Mouse (Mus musculus): ENCODE measurements around the gene Rdh5.

Gene Rdh5

GRCm38 (mm10) chr10:128929638-128930378 lies 7.1 kb upstream of the Rdh5 start:
- in situ Hi-C loops (cut with MseI, MboI): no loop called here

- in situ Hi-C loops (cut with MseI, MboI): no loop called here
These were observed 5.7 kb upstream of the Rdh5 start for GRCm38 (mm10) chr10:128928356-128928755.

GRCm38 (mm10) chr10:128923935-128924334 lies 1.2 kb upstream of the Rdh5 start, which contains the start of gene Bloc1s1:
Gene Bloc1s1 (minus strand): TSS chr10:128924035.
- in situ Hi-C loops (cut with MseI, MboI): no loop called here

- in situ Hi-C loops (cut with MseI, MboI): no loop called here
These were observed 464 bp upstream of the Rdh5 start for GRCm38 (mm10) chr10:128923013-128923691.

- in situ Hi-C loops (cut with MseI, MboI): no loop called here
These were observed 536 bp downstream of the Rdh5 start for GRCm38 (mm10) chr10:128921883-128922821.

DNA sequence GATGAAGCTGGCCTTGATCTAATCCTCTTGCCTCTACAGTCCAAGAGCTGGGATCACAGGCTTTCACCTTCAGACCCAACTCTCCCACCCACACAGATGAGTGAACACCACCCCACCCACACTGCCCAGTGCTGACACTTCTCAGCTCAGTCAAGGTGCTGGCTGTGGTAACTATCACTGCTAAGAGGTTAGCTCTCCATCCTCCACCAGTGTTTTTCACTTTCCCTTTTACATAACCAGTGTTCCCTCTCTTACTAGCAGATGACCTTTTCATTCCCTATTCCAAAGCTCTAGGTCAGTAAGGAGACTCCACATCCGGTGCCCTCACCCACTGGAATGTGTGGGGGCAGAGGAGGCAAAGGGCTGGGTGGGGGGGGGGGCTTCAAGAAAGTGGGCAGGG lies 1.4 kb downstream of the Rdh5 start:
- in situ Hi-C loops (cut with MseI, MboI): no loop called here

DNA sequence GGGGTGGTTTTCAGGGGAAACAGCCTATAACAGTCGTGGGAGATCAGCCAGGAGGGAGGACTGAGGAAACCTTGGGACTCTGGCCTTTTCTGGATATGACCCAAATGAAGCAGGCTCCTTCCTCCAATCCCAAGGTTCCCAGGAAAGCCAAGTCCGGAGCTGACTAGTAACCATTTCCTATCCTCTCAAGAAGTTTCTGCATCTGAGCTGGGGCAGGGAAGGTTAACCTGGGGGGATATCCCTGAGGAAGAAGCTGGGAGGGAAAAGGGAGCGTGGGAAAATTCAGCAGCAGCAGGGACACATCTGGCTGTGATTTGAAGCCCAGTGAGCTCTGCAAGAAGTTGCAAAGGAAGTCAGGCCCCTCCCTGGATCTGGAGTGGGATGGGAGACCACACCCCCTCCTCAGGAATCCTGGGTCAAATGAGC lies 1.9 kb downstream of the Rdh5 start:
- in situ Hi-C loops (cut with MseI, MboI): no loop called here

- in situ Hi-C loops (cut with MseI, MboI): loop anchor here in 1 of 2 experiments (10.0 kb wide), 1 partner anchor 55 kb away; no protein-coding TSS in a partner anchor
These were observed 2.7 kb downstream of the Rdh5 start for GRCm38 (mm10) chr10:128919966-128920365.

DNA sequence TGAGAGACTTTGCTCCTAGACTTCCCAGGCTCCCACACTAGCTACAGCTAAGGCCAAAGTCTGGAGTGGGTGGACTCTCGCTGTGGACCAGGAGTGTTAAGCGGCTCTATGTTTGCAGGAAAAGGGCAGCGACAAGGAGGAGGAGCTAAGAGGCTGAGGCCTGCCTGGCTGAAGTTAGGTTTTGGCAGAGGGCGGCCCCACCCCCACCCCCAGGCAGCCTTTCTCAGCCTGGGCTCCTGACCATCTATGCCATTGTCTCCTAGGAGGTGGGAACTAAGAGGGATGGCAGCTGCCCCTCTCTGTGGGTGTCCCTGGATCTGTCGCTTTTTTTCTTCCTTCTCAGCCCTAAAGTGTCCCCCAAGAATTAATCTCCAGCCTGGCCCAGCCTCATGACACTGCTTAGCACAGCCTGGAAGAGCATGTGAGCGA lies 3.5 kb downstream of the Rdh5 start:
- in situ Hi-C loops (cut with MseI, MboI): loop anchor here in 1 of 2 experiments (10.0 kb wide), 1 partner anchor 56 kb away; no protein-coding TSS in a partner anchor

- in situ Hi-C loops (cut with MseI, MboI): loop anchor here in 1 of 2 experiments (10.0 kb wide), 1 partner anchor 57 kb away; no protein-coding TSS in a partner anchor
These were observed 4.4 kb downstream of the Rdh5 start for GRCm38 (mm10) chr10:128918246-128918645.

DNA sequence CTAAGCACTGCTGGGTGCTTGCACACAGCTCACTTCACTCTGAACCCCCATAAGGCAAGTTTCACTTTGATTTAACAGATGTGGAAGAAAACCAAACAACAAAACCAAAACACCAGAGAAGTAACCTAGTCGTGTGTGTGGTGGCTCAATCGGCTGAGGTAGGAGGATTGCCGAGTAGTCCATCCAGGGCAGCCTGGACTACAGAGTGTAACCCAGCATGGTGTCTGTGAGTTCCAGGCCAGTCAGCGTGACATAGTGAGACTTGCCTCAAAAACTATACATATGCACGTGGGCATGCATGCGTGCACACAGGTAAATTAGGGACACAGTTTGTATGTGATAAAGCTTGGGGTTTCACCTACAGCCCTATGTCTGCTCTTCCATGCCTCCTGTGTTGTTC lies 5.3 kb downstream of the Rdh5 start:
- in situ Hi-C loops (cut with MseI, MboI): loop anchor here in 1 of 2 experiments (10.0 kb wide), 1 partner anchor 57 kb away; no protein-coding TSS in a partner anchor

DNA sequence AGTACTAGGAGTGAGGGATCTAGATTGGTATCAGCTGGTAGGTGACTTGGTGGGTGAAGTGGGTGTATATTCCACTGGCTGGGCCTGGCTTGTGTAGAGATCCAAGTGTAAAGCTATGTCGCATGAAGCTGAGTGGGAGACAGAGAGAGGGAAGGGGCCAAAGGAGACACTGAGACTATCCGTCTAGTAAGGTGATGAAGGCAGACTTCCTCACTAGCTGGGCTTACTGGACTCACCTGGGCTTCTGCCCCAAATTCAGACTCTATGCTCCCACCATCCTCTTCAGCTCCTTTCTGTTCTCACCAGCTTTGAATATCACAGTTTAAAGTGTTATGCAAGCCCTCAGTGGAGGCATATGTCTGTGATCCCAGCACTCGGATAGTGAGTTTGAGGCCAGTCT lies 6.0 kb downstream of the Rdh5 start:
- in situ Hi-C loops (cut with MseI, MboI): loop anchor here in 1 of 2 experiments (10.0 kb wide), 1 partner anchor 58 kb away; no protein-coding TSS in a partner anchor

DNA sequence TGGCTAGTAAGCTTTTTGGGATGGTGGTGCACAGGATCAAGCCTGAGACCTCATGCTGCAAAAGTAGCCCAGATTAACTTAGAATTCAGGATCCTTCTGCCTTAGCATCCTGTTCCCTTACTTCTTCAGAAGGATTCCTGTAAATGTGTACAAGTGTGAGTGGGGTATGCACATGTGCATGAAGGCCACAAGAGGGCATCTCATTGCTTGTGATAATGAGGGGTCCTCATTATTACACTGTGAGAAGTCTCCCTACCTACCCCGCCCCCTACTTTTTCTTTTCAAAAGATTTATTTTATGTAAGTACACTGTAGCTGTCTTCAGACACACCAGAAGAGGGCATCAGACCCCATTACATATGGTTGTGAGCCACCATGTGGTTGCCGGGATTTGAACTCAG lies 7.1 kb downstream of the Rdh5 start:
- in situ Hi-C loops (cut with MseI, MboI): loop anchor here in 1 of 2 experiments (10.0 kb wide), 1 partner anchor 59 kb away; no protein-coding TSS in a partner anchor

GRCm38 (mm10) chr10:128913696-128914095 lies 9.0 kb downstream of the Rdh5 start:
- in situ Hi-C loops (cut with MseI, MboI): loop anchor here in 1 of 2 experiments (10.0 kb wide), 1 partner anchor 61 kb away; no protein-coding TSS in a partner anchor

- in situ Hi-C loops (cut with MseI, MboI): loop anchor here in 1 of 2 experiments (10.0 kb wide), 1 partner anchor 62 kb away; no protein-coding TSS in a partner anchor
These were observed 9.5 kb downstream of the Rdh5 start for GRCm38 (mm10) chr10:128913219-128913618.

- in situ Hi-C loops (cut with MseI, MboI): loop anchor here in 1 of 2 experiments (10.0 kb wide), 1 partner anchor 62 kb away; no protein-coding TSS in a partner anchor
These were observed 9.9 kb downstream of the Rdh5 start for GRCm38 (mm10) chr10:128912791-128913190.

- in situ Hi-C loops (cut with MseI, MboI): loop anchor here in 1 of 2 experiments (10.0 kb wide), 1 partner anchor 63 kb away; no protein-coding TSS in a partner anchor
These were observed 10.4 kb downstream of the Rdh5 start for GRCm38 (mm10) chr10:128912268-128912667.

- in situ Hi-C loops (cut with MseI, MboI): loop anchor here in 1 of 2 experiments (10.0 kb wide), 1 partner anchor 63 kb away; no protein-coding TSS in a partner anchor
These were observed 11.3 kb downstream of the Rdh5 start for GRCm38 (mm10) chr10:128911430-128911829.

GRCm38 (mm10) chr10:128910066-128910841 lies 12.4 kb downstream of the Rdh5 start:
- in situ Hi-C loops (cut with MseI, MboI): loop anchor here in 1 of 2 experiments (10.0 kb wide), 1 partner anchor 65 kb away; no protein-coding TSS in a partner anchor

DNA sequence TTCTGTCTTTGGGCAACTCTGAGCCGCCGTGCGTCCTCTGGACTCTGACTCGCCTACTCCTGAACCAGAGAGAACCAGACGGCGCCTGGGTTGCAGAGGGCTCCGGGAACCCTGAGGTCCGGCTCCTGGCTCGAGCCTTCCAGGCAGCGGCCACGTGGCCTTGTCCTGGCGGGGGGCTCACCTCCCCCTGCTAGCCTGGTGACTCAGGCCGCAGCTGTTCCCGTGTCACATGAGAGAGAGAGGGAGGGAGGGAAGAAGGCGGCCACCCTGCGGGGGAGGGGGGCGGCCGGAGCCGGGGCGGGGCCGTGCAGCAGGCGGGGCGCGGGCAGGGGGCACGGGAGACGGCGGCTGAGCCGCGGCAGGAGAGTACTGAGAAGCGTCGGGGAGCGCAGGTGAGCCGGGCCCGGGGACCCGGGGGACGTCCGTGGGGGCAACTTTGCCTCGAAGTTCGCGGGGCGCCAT lies 13.1 kb downstream of the Rdh5 start:
- in situ Hi-C loops (cut with MseI, MboI): loop anchor here in 1 of 2 experiments (10.0 kb wide), 1 partner anchor 65 kb away; no protein-coding TSS in a partner anchor
